Mouse (Mus musculus): ENCODE measurements around the gene Sctr.

Gene Sctr

GRCm38 (mm10) chr1:120006844-120007790 is at the start of gene Sctr:
TSS of gene Sctr (plus strand) at chr1:120006894.
- DNase-seq = peak; percentile 37

- no peak for DNase-seq
Observed at GRCm38 (mm10) chr1:119957716-119958222, 48.9 kb upstream of the Sctr start.

- DNase-seq = no peak
Observed at GRCm38 (mm10) chr1:119959464-119959863, 47.2 kb upstream of the Sctr start.

- no peak for DNase-seq
Observed at GRCm38 (mm10) chr1:119959920-119960319, 46.8 kb upstream of the Sctr start.

- DNase-seq = peak; percentile 35
Observed at GRCm38 (mm10) chr1:119965804-119966514, 40.7 kb upstream of the Sctr start.

GRCm38 (mm10) chr1:119973117-119973516 is 33.6 kb upstream of the Sctr start:
- no peak for DNase-seq

GRCm38 (mm10) chr1:119975141-119975540 is 31.6 kb upstream of the Sctr start:
- peak; percentile 39 for DNase-seq

- DNase-seq = no peak
Observed at GRCm38 (mm10) chr1:119986555-119986954, 20.1 kb upstream of the Sctr start.

- peak; percentile 84 for DNase-seq
Observed at GRCm38 (mm10) chr1:119996798-119997581, 9.7 kb upstream of the Sctr start, which contains the start of gene Cfap221. TSS of gene Cfap221 (minus strand) at chr1:119997234.

GRCm38 (mm10) chr1:119997644-119998043 is 9.1 kb upstream of the Sctr start:
- peak; percentile 74 for DNase-seq

- no peak for DNase-seq
Observed at GRCm38 (mm10) chr1:120007851-120008588, 1.3 kb downstream of the Sctr start.

- no peak for DNase-seq
Observed at GRCm38 (mm10) chr1:120012638-120013037, 5.9 kb downstream of the Sctr start.

- peak; percentile 87 for DNase-seq
Observed at GRCm38 (mm10) chr1:120013111-120013510, 6.4 kb downstream of the Sctr start.

- DNase-seq = peak; percentile 48
Observed at GRCm38 (mm10) chr1:120016240-120016639, 9.5 kb downstream of the Sctr start.

GRCm38 (mm10) chr1:120018900-120019299 is 12.2 kb downstream of the Sctr start:
- no peak for DNase-seq

- no peak for DNase-seq
Observed at GRCm38 (mm10) chr1:120019428-120019827, 12.7 kb downstream of the Sctr start.

GRCm38 (mm10) chr1:120020322-120020897 is 13.7 kb downstream of the Sctr start:
- no peak for DNase-seq

- DNase-seq = no peak
Observed at GRCm38 (mm10) chr1:120021951-120022350, 15.3 kb downstream of the Sctr start.

GRCm38 (mm10) chr1:120024331-120025049 is 17.8 kb downstream of the Sctr start:
- DNase-seq = peak; percentile 71

GRCm38 (mm10) chr1:120025050-120025439 is 18.4 kb downstream of the Sctr start:
- DNase-seq = no peak

GRCm38 (mm10) chr1:120027693-120028092 is 21.0 kb downstream of the Sctr start:
- peak; percentile 85 for DNase-seq

Data from kidney, postnatal 10 days (tissue).